Mouse (Mus musculus): Measurements from ENCODE around the gene Tmbim1.
A peak's percentile ranks its signal among the peaks of the same experiment; 100 is the strongest.
"Not testable (repeated sequence)": the region's sequence is repeated elsewhere in the genome, so short reads cannot be mapped to it uniquely, and the experiment has no call there.

Gene Tmbim1

DNA sequence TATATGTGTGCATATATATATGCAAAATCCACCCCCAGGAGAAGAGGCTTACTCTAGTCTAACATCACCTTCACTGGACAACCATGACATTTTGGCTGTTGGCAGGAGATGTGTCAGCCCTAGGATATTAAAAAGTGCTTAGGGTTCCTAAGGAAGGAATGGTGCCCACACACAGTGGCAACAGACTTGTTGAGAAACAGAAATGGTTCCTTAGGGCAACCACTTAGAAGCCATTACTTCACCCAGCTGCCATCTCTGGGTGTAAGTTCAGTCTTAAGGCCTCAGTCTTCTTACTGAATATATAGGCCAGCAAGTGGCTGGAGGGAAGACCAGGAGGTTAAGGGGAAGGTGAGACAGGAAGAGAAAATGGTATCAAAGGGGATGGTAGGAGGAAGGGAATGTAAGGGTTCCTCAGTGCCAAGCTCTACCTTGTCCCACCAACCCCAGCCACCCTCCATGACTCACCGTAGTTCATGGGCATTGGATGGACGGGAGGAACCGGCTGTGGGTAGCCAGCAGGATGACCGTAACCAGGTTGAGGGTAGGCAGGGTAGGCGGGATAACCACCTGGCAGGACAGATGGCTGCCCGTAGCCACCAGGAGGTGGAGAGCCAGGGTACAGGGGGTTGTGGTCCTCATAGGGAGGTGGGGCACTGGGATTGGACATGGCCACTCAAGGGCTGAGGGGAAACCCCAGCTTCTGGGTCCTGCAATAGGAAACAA, 10.5 kb downstream of the Tmbim1 start:
- no peak for DNase-seq (ENCODE audit: low spot score)

DNA sequence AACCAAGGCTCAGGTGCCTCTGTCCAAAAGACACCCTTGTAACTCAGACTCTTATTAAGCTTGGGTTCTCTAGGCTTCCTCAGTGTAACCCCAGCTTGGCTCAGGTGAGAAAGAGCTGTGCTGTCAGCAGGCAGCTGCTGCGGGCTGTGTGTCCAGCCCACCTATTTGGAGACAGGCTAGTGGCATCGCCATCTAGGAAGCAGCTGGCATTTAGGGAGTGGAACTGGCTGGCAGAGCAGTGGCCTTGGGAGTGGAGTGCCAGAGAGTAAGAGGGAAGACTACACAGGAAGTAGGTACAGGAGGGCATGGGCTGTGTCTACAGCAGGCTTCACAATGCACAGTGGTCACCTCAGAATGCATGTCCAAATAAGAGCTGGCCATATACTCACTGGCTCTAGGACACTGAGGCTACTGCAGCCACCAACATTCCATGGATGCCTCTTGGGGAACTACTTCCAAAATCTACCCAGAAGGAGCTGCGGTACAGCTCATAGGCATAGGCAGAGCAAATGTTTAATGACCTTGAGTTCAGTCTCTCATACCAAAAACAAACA, 11.3 kb downstream of the Tmbim1 start:
- no peak for DNase-seq (ENCODE audit: low spot score)

- no peak for DNase-seq (ENCODE audit: low spot score)
Measured at GRCm38 (mm10) chr1:74293306-74293960, 12.0 kb downstream of the Tmbim1 start.

- no peak for DNase-seq (ENCODE audit: low spot score)
Measured at GRCm38 (mm10) chr1:74292331-74293020, 12.9 kb downstream of the Tmbim1 start.

- DNase-seq (ENCODE audit: low spot score) = no peak
Measured at GRCm38 (mm10) chr1:74290141-74290540, 15.3 kb downstream of the Tmbim1 start.

DNA sequence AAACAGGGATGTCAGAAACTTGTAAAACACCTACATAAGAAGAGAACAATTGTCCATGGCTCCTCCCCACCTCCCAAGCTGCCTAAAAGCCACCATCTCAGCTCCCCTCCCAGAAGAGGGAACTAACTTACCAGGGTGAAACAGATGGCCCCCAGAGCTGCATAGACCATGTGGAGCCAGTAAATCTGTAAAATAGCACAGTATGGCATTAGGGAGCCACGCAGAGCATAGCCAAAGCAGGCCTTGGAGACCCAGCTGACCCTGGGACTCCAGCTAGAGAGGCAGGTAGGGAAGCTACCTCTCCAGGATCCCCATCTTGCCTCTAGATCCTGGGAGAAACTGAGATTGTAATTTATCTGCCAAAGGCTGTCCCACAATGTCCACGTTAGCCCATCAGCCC, 15.7 kb downstream of the Tmbim1 start:
- DNase-seq (ENCODE audit: low spot score) = no peak

DNA sequence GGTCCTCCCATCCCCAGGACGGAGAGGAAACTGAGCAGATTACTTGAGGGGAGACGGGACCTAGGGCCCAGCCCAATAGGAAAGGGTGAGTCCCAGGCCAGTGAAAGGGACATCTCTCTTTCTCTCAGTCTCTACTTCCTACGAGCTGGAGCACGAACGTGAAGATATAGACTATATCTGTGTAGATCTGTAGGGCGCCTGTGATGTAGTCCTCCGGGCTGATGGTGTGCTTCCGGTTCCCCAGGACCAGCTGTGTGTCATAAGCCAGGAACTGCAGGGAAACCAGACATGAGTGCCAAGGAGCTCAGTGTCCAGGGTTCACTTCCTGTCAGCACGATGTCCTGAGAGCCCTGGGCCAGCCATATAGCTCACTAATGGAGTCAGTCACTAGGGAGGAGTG, 16.2 kb downstream of the Tmbim1 start:
- no peak for DNase-seq (ENCODE audit: low spot score)

- DNase-seq (ENCODE audit: low spot score) = no peak
Measured at GRCm38 (mm10) chr1:74288327-74288726, 17.1 kb downstream of the Tmbim1 start.

DNA sequence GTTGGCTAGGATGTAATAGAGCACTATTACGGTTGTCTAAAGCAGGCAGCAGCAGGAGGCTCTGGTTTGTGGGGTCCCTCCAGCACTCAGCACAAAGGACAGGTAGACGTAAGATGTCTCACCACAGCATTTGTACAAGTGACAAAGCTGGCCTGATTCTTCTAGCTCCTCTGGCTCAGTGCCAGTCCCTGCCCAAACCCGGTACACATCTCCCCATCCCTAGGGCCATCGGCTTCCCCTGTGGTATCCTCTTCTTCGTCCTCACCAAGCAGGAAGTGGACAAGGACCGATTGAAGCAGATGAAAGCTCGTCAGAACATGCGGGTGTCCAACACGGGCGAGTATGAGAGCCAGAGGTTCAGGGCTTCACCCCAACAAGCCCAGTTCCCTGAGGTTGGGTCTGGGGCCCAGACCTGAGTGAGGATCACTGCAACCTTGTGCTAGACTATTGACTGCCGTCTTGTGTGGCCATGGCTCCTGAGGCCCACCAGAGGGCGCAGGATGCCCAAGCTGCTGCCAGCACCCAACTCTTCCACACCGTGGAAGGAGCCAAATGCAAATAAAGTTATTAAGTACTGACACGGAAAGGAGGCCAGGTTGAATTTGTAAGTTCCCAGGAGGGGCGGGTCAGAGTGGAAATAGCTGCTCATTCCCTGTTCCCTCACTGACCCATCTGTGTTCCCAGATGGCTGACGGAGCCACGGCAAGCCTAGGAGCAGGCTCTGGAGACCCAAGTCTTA, 18.4 kb downstream of the Tmbim1 start:
- DNase-seq (ENCODE audit: low spot score) = not testable (repeated sequence)

GRCm38 (mm10) chr1:74285212-74286010, 20.0 kb downstream of the Tmbim1 start:
- no peak for DNase-seq (ENCODE audit: low spot score)

GRCm38 (mm10) chr1:74284543-74285160, 20.8 kb downstream of the Tmbim1 start, which contains the start of the genes Aamp and Pnkd:
Gene Aamp, minus strand, starts transcription at chr1:74284738.
Gene Pnkd, plus strand, starts transcription at chr1:74284930.
- DNase-seq (ENCODE audit: low spot score) = peak; percentile 97

- DNase-seq (ENCODE audit: low spot score) = no peak
Measured at GRCm38 (mm10) chr1:74283686-74284463, 21.5 kb downstream of the Tmbim1 start.

GRCm38 (mm10) chr1:74282896-74283625, 22.4 kb downstream of the Tmbim1 start:
- no peak for DNase-seq (ENCODE audit: low spot score)

DNA sequence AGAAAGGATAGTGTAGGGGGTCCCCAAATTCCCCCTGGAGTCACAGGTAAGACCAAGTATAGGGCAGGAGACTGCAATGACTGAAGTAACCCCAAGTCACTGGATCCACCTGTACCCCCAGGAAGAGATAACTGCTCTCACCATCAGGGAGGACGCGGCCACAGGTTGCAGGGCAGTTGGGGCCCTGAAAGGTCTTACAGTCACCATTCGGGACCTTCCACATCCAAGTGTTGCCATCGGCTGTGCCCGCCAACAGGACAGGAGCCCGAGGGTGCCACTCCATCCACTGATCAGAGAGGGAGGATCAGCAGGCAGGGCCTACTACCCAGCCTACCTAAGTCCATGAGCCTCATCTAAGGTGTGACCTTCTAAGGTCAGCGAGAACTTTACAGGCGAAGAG, 23.5 kb downstream of the Tmbim1 start:
- DNase-seq (ENCODE audit: low spot score) = no peak

DNA sequence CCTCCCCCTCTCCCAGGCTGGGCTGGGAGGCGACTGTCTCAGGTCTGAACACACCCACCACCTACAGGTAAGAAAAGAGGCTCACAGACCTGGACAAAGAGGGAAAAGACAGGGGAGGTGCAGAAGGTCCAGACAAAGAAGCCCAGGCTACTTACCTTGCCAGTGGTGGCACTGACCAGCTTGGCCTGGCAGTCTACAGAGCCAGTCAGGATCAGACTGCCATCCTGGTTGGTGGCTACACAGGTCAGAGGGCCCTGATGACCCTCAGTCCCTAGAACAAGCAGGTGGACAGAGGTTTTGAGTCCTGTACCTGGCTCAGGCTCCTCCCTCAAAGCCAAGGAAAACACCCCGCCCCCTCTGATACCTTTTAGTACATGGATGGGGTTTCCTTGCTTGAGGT, 24.1 kb downstream of the Tmbim1 start:
- no peak for DNase-seq (ENCODE audit: low spot score)

DNA sequence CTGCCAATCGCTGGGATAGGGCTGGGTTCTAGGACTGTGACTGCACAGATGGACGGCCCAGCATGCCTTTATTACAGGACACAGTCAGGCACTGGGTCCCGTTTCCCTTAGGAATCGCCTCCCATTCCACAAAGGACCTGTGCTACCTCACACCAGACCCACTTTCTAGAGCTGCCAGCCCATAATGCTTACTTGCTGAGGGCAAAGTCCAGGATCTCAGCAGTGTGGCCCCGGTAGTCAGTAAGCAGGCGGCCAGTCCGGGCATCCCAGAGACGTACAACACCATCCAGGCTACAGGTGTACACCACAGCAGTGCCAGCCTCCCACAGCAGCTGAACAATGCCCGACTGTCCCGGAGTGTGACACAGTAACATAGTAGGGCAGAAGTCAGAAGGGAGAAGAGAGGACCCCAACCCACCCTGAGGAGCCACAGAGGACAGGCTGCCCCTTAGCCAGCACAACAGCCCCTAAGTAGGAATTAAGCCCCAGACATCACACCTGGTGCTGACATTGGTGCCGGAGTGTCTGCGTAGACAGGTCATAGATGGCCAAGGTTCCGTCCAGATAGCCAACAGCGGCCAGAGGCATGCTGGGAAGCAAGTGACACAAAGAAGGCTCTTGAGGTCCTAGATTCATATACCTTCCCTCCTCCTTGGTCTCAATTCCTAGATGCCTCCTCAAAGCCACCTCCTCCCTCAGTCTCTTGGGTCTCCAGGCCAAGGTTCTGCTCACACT, 24.7 kb downstream of the Tmbim1 start:
- DNase-seq (ENCODE audit: low spot score) = no peak

DNA sequence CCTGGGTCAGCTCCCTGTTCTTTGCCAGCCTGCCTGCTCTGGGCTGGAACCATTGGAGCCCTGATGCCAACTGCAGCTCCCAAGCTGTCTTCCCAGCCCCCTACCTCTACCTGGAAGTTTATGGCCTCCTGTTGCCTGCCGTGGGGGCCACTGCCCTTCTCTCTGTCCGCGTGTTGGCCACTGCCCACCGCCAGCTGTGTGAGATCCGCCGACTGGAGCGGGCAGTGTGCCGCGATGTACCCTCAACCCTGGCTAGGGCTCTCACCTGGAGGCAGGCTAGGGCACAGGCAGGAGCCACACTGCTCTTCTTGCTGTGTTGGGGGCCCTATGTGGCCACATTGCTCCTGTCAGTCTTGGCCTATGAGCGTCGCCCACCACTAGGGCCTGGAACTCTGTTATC, 26.4 kb downstream of the Tmbim1 start:
- DNase-seq (ENCODE audit: low spot score) = no peak

DNA sequence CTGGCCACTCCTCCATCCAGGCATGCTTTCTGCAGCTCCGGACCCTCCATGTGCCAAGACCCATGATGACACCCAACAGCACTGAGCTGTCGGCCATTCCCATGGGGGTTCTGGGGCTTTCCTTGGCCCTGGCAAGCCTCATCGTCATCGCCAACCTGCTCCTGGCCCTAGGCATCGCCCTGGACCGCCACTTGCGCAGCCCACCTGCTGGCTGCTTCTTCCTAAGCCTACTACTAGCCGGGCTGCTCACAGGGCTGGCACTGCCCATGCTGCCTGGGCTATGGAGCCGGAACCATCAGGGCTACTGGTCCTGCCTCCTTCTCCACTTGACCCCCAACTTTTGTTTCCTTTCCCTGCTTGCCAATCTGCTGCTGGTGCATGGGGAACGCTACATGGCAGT, 26.9 kb downstream of the Tmbim1 start, which contains the start of gene Gpbar1:
Gene Gpbar1, plus strand, starts transcription at position 13 of the 400 bp plus-strand sequence.
- DNase-seq (ENCODE audit: low spot score) = no peak
